Mouse (Mus musculus): ENCODE measurements around the gene Krt71. TPM values are rescaled to one million over a fixed set of nuclear protein-coding genes. Genes with fewer than 3 reads are reported as not detected.
"Not testable (repeated sequence)": the region's sequence is repeated elsewhere in the genome, so short reads cannot be mapped to it uniquely, and the experiment has no call there.

Gene Krt71
- total RNA-seq, 2 experiments from 2014 or later, result not detected

DNA sequence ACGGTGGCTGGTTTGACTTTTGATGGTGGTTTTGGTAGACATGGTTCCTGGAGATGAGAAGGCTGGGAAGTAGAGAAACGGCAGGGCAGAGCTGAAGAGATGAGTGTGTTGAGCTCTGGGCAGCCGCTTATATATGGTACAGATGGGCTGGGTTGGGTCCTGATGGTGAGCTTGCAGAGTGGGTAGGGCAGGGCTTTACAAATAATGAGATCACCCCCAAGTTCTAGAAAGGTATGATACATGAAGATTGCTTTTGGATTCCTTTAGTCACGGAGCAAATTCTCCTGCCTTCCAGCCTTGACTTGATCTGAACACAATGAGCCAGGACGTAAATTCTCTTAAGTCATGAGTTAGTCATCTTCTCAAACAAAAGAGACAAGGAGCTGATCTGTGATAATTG is 48.7 kb downstream of the Krt71 start, which contains the start of gene Krt6a:
TSS of gene Krt6a (minus strand) at position 101 of the 400 bp plus-strand sequence.
- ATAC-seq (replicated peaks; ENCODE audit: low FRiP score, poor library complexity, severe bottlenecking), result no peak

DNA sequence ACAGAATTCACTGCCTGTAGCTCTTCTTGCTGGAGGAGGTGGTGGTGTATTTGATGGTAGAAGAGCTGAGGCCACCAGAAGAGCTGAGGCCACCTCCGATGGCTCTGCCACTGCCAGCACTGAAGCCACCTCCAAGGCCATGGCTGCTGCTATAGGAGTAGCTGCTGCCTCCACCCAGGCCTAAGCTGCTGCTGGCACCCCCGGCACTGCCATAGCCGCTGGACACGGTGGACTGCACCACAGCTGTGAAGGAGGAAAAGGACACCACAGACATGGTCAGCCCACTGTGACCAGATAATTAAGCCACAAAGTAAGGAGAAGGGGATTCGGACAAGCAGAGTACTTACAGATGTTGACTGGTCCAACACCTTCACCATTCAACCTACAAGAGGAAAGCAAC is 52.4 kb downstream of the Krt71 start:
- not testable (repeated sequence) for ATAC-seq (replicated peaks; ENCODE audit: low FRiP score, poor library complexity, severe bottlenecking)

DNA sequence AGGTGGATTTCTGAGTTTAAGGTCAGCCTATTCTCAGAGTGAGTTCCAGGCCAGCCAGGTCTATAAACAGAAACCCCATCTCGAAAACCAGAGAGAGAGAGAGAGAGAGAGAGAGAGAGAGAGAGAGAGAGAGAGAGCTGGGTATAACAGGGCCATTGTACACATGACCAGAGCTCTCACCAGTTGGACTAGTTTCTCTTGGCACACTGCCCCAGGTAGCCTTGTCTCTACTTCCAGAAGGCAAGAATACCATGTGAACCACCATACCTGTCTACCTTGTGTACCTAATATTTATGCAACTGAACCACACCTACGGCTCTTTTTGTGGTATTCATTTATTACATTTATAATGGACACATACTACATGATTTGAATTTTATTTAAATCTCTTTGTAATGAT is 54.7 kb downstream of the Krt71 start:
- ATAC-seq (replicated peaks; ENCODE audit: low FRiP score, poor library complexity, severe bottlenecking), result no peak

Other genes starting within 250 kb of the Krt71 start
- gene Gm49425, start 225.8 kb downstream of the Krt71 start, total RNA-seq (2015; ENCODE audit: low replicate concordance), result not detected in 2 replicates
- not detected in 2 replicates for gene Gm49425, start 225.8 kb downstream of the Krt71 start, total RNA-seq (2017; ENCODE audit: low replicate concordance)
- not detected in 2 replicates for gene Krt84, start 210.3 kb downstream of the Krt71 start, total RNA-seq (2015; ENCODE audit: low replicate concordance)
- not detected in 2 replicates for gene Krt84, start 210.3 kb downstream of the Krt71 start, total RNA-seq (2017; ENCODE audit: low replicate concordance)
- gene Krt82, start 192.4 kb downstream of the Krt71 start, total RNA-seq (2015; ENCODE audit: low replicate concordance), result not detected in 2 replicates
- not detected in 2 replicates for gene Krt82, start 192.4 kb downstream of the Krt71 start, total RNA-seq (2017; ENCODE audit: low replicate concordance)
- gene Krt90, start 180.2 kb downstream of the Krt71 start, total RNA-seq (2015; ENCODE audit: low replicate concordance), result not detected in 2 replicates
- not detected in 2 replicates for gene Krt90, start 180.2 kb downstream of the Krt71 start, total RNA-seq (2017; ENCODE audit: low replicate concordance)
- gene Krt75, start 169.2 kb downstream of the Krt71 start, total RNA-seq (2015; ENCODE audit: low replicate concordance), result not detected in 2 replicates
- gene Krt75, start 169.2 kb downstream of the Krt71 start, total RNA-seq (2017; ENCODE audit: low replicate concordance), result not detected in 2 replicates
- gene Gm5414, start 114.9 kb downstream of the Krt71 start, total RNA-seq (2015; ENCODE audit: low replicate concordance), result not detected in 2 replicates
- not detected in 2 replicates for gene Gm5414, start 114.9 kb downstream of the Krt71 start, total RNA-seq (2017; ENCODE audit: low replicate concordance)
- gene Gm5478, start 95.7 kb downstream of the Krt71 start, total RNA-seq (2015; ENCODE audit: low replicate concordance), result not detected in 2 replicates
- not detected in 2 replicates for gene Gm5478, start 95.7 kb downstream of the Krt71 start, total RNA-seq (2017; ENCODE audit: low replicate concordance)
- not detected in 2 replicates for gene Krt6b, start 62.8 kb downstream of the Krt71 start, total RNA-seq (2015; ENCODE audit: low replicate concordance)
- not detected in 2 replicates for gene Krt6b, start 62.8 kb downstream of the Krt71 start, total RNA-seq (2017; ENCODE audit: low replicate concordance)
- gene Krt6a, start 48.8 kb downstream of the Krt71 start, total RNA-seq (2015; ENCODE audit: low replicate concordance), result not detected in 2 replicates
- gene Krt6a, start 48.8 kb downstream of the Krt71 start, total RNA-seq (2017; ENCODE audit: low replicate concordance), result not detected in 2 replicates
- not detected in 2 replicates for gene Krt5, start 30.2 kb downstream of the Krt71 start, total RNA-seq (2015; ENCODE audit: low replicate concordance)
- gene Krt5, start 30.2 kb downstream of the Krt71 start, total RNA-seq (2017; ENCODE audit: low replicate concordance), result not detected in 2 replicates
- not detected in 2 replicates for gene Krt72, start 43.4 kb upstream of the Krt71 start, total RNA-seq (2015; ENCODE audit: low replicate concordance)
- not detected in 2 replicates for gene Krt72, start 43.4 kb upstream of the Krt71 start, total RNA-seq (2017; ENCODE audit: low replicate concordance)
- gene Krt73, start 59.2 kb upstream of the Krt71 start, total RNA-seq (2015; ENCODE audit: low replicate concordance), result not detected in 2 replicates
- gene Krt73, start 59.2 kb upstream of the Krt71 start, total RNA-seq (2017; ENCODE audit: low replicate concordance), result not detected in 2 replicates
- not detected in 2 replicates for gene Krt2, start 75.1 kb upstream of the Krt71 start, total RNA-seq (2015; ENCODE audit: low replicate concordance)
- gene Krt2, start 75.1 kb upstream of the Krt71 start, total RNA-seq (2017; ENCODE audit: low replicate concordance), result not detected in 2 replicates
- gene Krt1, start 107.7 kb upstream of the Krt71 start, total RNA-seq (2015; ENCODE audit: low replicate concordance), result not detected in 2 replicates
- gene Krt1, start 107.7 kb upstream of the Krt71 start, total RNA-seq (2017; ENCODE audit: low replicate concordance), result not detected in 2 replicates
- not detected in 2 replicates for gene Krt77, start 126.6 kb upstream of the Krt71 start, total RNA-seq (2015; ENCODE audit: low replicate concordance)
- not detected in 2 replicates for gene Krt77, start 126.6 kb upstream of the Krt71 start, total RNA-seq (2017; ENCODE audit: low replicate concordance)
- not detected in 2 replicates for gene Krt76, start 149.8 kb upstream of the Krt71 start, total RNA-seq (2015; ENCODE audit: low replicate concordance)
- gene Krt76, start 149.8 kb upstream of the Krt71 start, total RNA-seq (2017; ENCODE audit: low replicate concordance), result not detected in 2 replicates
- not detected in 2 replicates for gene Krt4, start 181.6 kb upstream of the Krt71 start, total RNA-seq (2015; ENCODE audit: low replicate concordance)
- gene Krt4, start 181.6 kb upstream of the Krt71 start, total RNA-seq (2017; ENCODE audit: low replicate concordance), result not detected in 2 replicates
- gene Krt79, start 197.2 kb upstream of the Krt71 start, total RNA-seq (2015; ENCODE audit: low replicate concordance), result not detected in 2 replicates
- gene Krt79, start 197.2 kb upstream of the Krt71 start, total RNA-seq (2017; ENCODE audit: low replicate concordance), result not detected in 2 replicates
- gene Krt78, start 211.2 kb upstream of the Krt71 start, total RNA-seq (2015; ENCODE audit: low replicate concordance), result not detected in 2 replicates
- not detected in 2 replicates for gene Krt78, start 211.2 kb upstream of the Krt71 start, total RNA-seq (2017; ENCODE audit: low replicate concordance)

All from erythroid progenitor cell, adult 5-6 weeks (primary cell).